Mouse (Mus musculus): ENCODE measurements around the gene Stra6l.

DNA sequence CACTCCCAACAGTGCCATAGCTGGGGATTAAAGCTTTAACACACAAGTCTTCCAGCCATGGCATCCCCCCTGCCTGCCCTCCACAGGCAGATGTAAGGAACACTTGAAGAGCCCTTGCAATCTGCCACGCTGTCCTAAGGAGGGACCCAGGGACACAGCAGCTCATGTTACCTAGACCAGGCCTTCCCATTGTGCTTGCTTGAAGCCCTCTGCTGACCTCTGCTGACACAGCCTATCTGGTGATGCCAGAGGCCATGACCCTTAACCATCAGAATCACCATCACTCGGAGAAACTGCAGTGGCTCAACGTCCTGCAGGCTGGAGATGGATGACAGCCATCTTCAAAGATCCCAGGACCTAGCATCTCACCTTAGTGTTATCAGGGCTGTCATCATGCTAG, 26.5 kb upstream of the Stra6l start:
- TF ChIP-seq CTCF (IDR thresholded peaks at IDR 0.05; ENCODE audit: extremely low read depth, insufficient read length, insufficient replicate concordance, low read depth, low read length) (no peak), POLR2A (IDR thresholded peaks at IDR 0.05; ENCODE audit: low read depth, low read length) (no peak)
